Mouse (Mus musculus) stomach, embryonic 14.5 days (tissue): Measurements from ENCODE around the gene Etv5. TPM values are rescaled to one million over a fixed set of nuclear protein-coding genes. Genes with fewer than 3 reads are reported as not detected.
"Not testable (repeated sequence)": the region's sequence is repeated elsewhere in the genome, so short reads cannot be mapped to it uniquely, and the experiment has no call there.

ENCODE experiments used
- ATAC-seq: fragments of 200-750 bp; cut with Nextera tagmentation; 2 replicates; pipeline ENCODE4 v1.8.0; 2017; ENCODE audit warnings: low read depth, moderate TSS enrichment; ENCODE audit not compliant: insufficient number of reproducible peaks, insufficient read depth, low FRiP score
- H3K27ac ChIP-seq: fragments of 300-500 bp; sonication (generic); 2 replicates; pipeline ENCODE4 v1.5.1; 2014; ENCODE audit warnings: mild to moderate bottlenecking, low read length, moderate library complexity, mixed read lengths
- H3K27me3 ChIP-seq: fragments of 300-500 bp; sonication (generic); 2 replicates; pipeline ENCODE4 v1.6.1; 2014; ENCODE audit warnings: low read length, control low read depth, mixed read lengths; ENCODE audit not compliant: control insufficient read depth, insufficient read depth
- H3K36me3 ChIP-seq: fragments of 300-500 bp; sonication (generic); 2 replicates; pipeline ENCODE4 v1.6.1; 2014; ENCODE audit warnings: mild to moderate bottlenecking, control low read depth, low read length, moderate library complexity, mixed read lengths; ENCODE audit not compliant: control insufficient read depth, insufficient read depth
- H3K4me1 ChIP-seq: fragments of 300-500 bp; sonication (generic); 2 replicates; pipeline ENCODE4 v1.6.1; 2014; ENCODE audit warnings: low read length, control low read depth, mixed read lengths; ENCODE audit not compliant: control insufficient read depth, insufficient read depth
- H3K4me2 ChIP-seq: fragments of 300-500 bp; sonication (generic); replicated peaks from 2 replicates; pipeline ENCODE4 v1.6.1; 2014; ENCODE audit warnings: low read depth, low read length, control low read depth
- H3K4me3 ChIP-seq: fragments of 300-500 bp; sonication (generic); 2 replicates; pipeline ENCODE4 v1.5.1; 2014; ENCODE audit warnings: low read depth, low read length, control low read depth
- H3K9ac ChIP-seq: fragments of 300-500 bp; sonication (generic); replicated peaks from 2 replicates; pipeline ENCODE4 v1.6.1; 2014; ENCODE audit warnings: low read depth, mild to moderate bottlenecking, control low read depth, low read length, moderate library complexity, mixed read lengths
- H3K9me3 ChIP-seq: fragments of 300-500 bp; sonication (generic); 2 replicates; pipeline ENCODE4 v1.6.1; 2016; ENCODE audit warnings: low read depth, low read length, control low read depth; ENCODE audit not compliant: control insufficient read depth
- WGBS: fragments of 180-500 bp; shearing (Covaris S2); extraction: QIAGEN DNeasy Blood & Tissue Kit; methylation state at CpG from one replicate; pipeline ENCODE4 v1.1.7; 2014; 5-methylcytosine and 5-hydroxymethylcytosine counted together
- polyA plus RNA-seq: library from polyadenylated mRNA; unstranded; fragments of >200 nt; fragmentation: Nextera tagmentation; extraction: Ambion mirVana; gene quantifications from 2 replicates; pipeline ENCODE4 v1.2.1, GENCODE M21; 2014

Etv5 gene
- polyA plus RNA-seq, 1 experiment from 2014 or later = 17.6 TPM

GRCm38 (mm10) chr16:22365596-22365995 lies 73.9 kb downstream of the Etv5 start:
- Histone ChIP-seq H3K4me3 (no peak overlapping the region), H3K36me3 (no peaks in the 10 kb centered on the region), H3K4me1 (no peaks in the 10 kb centered on the region), H3K27me3 (no peaks in the 10 kb centered on the region), H3K27ac (no peak overlapping the region), H3K9ac (no peak overlapping the region), H3K9me3 (no peaks in the 10 kb centered on the region), H3K4me2 (no peak overlapping the region)
- 70% methylated on average over 3 of the region's 3 CpGs for WGBS
- ATAC-seq = no peak

DNA sequence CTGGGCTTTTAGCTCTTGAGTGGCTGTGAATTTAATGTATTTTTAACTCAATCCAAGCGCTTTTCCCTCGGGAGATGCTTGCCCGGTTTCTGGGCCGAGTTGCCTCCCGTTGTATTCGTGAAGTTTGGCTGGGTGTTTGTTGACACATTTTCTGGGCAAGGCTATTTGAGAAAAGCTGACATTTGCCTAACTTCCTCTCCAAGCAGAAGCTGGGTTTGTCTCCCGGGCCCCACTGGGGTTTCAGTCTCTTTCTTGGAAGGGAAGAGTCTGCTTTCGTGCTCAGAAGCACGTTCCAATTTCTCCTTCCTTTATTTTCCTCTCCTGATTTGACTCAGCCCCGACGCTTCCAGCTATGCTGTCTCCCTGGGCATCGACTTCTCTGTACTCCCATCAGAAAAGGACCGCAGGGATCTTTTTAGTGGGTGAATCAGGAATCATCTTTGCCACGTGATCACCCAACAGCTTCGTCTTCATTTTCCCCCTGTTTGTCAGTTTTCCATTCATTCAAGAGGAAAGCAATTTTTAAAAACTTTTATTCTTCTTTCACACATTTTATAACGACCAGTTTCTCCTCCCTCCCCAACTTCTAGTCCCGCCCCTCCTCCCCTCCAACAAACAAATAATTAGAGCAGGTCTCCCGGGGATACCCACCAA lies 80.7 kb downstream of the Etv5 start:
- Histone ChIP-seq H3K4me3 (peak overlapping the region; percentile 8; the same call in 1 of the 2 replicates), H3K4me2 (peak overlapping the region; percentile 25; the same call in 1 of the 2 replicates), H3K36me3 (no peaks in the 10 kb centered on the region), H3K9me3 (no peaks in the 10 kb centered on the region), H3K9ac (no peak overlapping the region), H3K27ac (no peak overlapping the region), H3K27me3 (no peaks in the 10 kb centered on the region), H3K4me1 (no peaks in the 10 kb centered on the region)
- WGBS = 21% methylated on average over 18 of the region's 18 CpGs
- ATAC-seq = no peak

GRCm38 (mm10) chr16:22354177-22354576 lies 85.3 kb downstream of the Etv5 start:
- H3K4me1 ChIP-seq, H3K27ac ChIP-seq, H3K4me2 ChIP-seq, H3K27me3 ChIP-seq, H3K4me3 ChIP-seq, H3K36me3 ChIP-seq, H3K9me3 ChIP-seq, H3K9ac ChIP-seq, ATAC-seq: not testable (repeated sequence)
- 92% methylated on average over 5 of the region's 5 CpGs for WGBS

DNA sequence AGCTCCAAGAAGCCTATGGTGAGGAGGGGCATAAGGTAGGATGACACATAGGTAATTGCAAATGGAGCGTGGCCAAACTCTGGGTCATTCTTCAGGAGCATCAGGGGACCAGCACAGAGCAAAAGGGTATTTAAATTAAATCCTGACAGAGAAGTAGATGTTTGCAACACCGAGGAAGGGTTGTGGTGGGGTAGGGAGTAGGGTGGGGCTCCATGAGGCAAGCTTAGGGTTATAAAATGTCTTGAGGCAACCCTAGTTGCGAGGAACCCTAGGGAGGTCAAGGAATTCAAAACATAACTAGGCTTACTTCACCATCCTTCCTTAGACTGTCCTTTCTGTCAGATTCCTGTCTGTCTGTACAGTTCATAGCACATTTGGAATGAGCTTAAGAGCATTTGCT lies 85.9 kb downstream of the Etv5 start:
- Histone ChIP-seq H3K4me1 (no peaks in the 10 kb centered on the region), H3K9ac (no peak overlapping the region), H3K36me3 (no peaks in the 10 kb centered on the region), H3K27me3 (no peaks in the 10 kb centered on the region), H3K4me3 (no peak overlapping the region), H3K4me2 (no peak overlapping the region), H3K27ac (no peak overlapping the region), H3K9me3 (no peaks in the 10 kb centered on the region)
- ATAC-seq = no peak
- 83% methylated on average over 3 of the region's 3 CpGs for WGBS

GRCm38 (mm10) chr16:22351194-22351593 lies 88.3 kb downstream of the Etv5 start:
- H3K4me3 ChIP-seq = no peak overlapping the region
- H3K4me1 ChIP-seq = no peaks in the 10 kb centered on the region
- no peak overlapping the region for H3K27ac ChIP-seq
- H3K9ac ChIP-seq = no peak overlapping the region
- ATAC-seq = no peak
- H3K4me2 ChIP-seq = no peak overlapping the region
- no peaks in the 10 kb centered on the region for H3K9me3 ChIP-seq
- H3K27me3 ChIP-seq = no peaks in the 10 kb centered on the region
- no peaks in the 10 kb centered on the region for H3K36me3 ChIP-seq
- 91% methylated on average over 4 of the region's 4 CpGs for WGBS

DNA sequence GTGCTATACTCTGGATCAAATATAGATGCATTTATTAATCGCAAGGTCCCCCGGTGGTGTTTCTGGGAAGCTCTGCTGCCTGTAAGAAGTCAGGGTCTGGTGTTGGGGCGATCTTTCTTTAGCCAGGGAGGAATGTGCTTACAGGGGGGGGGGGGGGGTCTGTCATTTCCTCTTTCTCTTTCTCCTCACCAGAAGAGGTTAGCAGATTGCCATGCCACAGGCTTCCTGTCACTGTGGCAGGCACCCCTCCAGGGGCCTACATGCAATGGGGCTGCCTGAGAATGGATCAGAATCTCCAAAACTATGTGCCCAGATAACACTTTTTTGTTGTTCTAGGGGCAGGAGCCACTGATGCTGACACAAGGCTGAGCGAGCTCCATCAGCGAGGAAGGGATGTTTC lies 89.7 kb downstream of the Etv5 start:
- Histone ChIP-seq H3K4me2 (no peak overlapping the region), H3K36me3 (no peaks in the 10 kb centered on the region), H3K4me3 (no peak overlapping the region), H3K27ac (no peak overlapping the region), H3K9ac (no peak overlapping the region), H3K4me1 (no peaks in the 10 kb centered on the region), H3K9me3 (no peaks in the 10 kb centered on the region), H3K27me3 (no peaks in the 10 kb centered on the region)
- WGBS = 72% methylated on average over 5 of the region's 5 CpGs
- ATAC-seq = no peak

GRCm38 (mm10) chr16:22348478-22349270 lies 90.8 kb downstream of the Etv5 start:
- Histone ChIP-seq H3K4me1 (no peaks in the 10 kb centered on the region), H3K9ac (no peak overlapping the region), H3K27ac (no peak overlapping the region), H3K4me3 (no peak overlapping the region), H3K36me3 (no peaks in the 10 kb centered on the region), H3K4me2 (no peak overlapping the region), H3K9me3 (no peaks in the 10 kb centered on the region), H3K27me3 (no peaks in the 10 kb centered on the region)
- WGBS = 37% methylated on average over 16 of the region's 16 CpGs
- no peak for ATAC-seq

- no peak overlapping the region for H3K9ac ChIP-seq
- H3K4me2 ChIP-seq = no peak overlapping the region
- WGBS = 61% methylated on average over 4 of the region's 4 CpGs
- no peak overlapping the region for H3K4me3 ChIP-seq
- H3K27ac ChIP-seq = no peak overlapping the region
- no peaks in the 10 kb centered on the region for H3K9me3 ChIP-seq
- no peaks in the 10 kb centered on the region for H3K36me3 ChIP-seq
- H3K27me3 ChIP-seq = no peaks in the 10 kb centered on the region
- no peak for ATAC-seq
- H3K4me1 ChIP-seq = no peaks in the 10 kb centered on the region
Measured at GRCm38 (mm10) chr16:22348014-22348413, 91.5 kb downstream of the Etv5 start.
